Mouse (Mus musculus): ENCODE data around the gene Elane.
A peak's percentile ranks its signal among the peaks of the same experiment; 100 is the strongest.

The Elane gene

DNA sequence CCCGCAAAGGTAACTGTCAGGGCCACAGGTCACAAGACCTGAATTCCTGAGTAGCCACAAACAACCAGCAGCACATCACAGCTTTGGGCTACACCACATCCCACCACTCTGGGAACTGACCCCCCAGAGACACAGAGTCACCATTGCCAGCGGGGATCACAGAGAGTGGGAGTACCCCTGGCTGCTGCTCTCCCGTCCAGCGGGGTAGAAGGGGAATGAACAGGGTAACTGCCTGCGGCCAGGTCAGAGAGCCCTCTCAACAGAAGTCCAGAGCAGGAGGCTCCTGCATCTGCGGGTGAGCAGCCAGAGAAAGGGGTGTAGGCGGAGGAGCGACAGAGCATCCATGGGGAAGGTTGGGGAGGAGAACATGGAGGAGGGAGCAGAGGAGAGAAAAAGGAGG is 30.0 kb downstream of the Elane start:
- peak; percentile 66 for DNase-seq

- peak; percentile 87 for DNase-seq
Measured at GRCm38 (mm10) chr10:79916808-79917531, 30.9 kb downstream of the Elane start, which contains the start of gene Kiss1r. TSS of gene Kiss1r (plus strand) at chr10:79916971.

DNA sequence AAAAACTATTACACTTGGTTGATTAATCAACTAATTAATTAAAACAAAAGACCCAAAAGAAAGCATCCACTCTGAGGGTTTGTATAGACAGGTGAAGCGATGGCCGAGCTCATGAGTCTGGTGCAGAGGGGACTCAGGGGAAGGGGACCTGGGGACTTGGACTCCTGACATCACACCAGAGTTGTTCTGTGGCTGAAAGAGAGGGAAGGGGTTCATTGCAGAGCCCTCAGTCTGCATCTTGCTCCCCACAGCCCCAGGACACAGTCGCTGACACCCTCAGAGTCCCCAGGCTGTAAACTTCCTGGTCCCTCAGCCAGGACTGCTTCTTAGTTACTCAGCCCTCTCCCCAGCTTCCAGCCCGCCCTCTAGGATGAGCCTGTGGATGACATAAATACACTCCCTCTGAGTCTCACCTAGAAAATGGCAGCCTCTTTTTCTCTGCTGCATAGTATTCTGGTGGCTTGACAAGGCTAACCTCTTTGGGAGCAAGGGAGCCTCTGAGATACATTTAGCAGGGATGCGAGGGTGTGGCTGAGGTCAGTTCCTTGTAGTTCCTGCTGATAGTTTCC is 31.6 kb downstream of the Elane start:
- peak; percentile 45 for DNase-seq

DNA sequence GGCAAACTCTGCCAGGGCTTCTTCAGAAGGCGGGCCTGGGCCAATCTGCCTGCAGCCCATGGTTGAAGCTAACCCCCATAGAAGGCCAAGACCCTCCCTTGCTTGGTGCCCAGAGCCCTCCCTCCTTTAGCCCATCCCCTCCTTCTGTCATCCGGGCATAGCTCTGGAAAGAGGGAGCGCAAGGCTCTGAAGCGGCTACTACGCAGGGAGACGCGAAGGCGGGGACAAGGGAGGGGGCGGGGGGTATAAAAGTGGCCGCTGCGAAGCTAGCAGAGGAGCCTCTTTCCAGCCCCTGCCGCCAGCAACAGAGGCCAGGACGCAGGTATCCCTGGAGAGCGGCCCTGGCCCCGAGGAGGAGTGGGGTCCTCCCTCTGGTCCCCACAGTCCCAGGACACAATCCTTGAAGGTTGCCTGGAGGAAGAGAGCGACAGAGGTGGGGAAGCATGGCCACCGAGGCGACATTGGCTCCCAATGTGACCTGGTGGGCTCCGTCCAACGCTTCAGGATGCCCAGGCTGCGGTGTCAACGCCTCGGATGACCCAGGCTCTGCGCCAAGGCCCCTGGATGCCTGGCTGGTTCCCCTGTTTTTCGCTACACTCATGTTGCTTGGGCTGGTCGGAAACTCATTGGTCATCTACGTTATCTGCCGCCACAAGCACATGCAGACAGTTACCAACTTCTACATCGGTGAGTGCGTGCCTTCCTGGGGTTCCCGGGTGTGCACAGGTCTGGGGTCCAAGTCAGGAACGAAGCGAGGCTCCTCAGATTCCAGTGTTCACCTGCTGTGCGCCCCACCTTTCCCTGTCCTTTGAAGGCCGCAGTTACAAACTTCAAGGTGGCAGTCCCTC is 32.4 kb downstream of the Elane start:
- peak; percentile 73 for DNase-seq

DNA sequence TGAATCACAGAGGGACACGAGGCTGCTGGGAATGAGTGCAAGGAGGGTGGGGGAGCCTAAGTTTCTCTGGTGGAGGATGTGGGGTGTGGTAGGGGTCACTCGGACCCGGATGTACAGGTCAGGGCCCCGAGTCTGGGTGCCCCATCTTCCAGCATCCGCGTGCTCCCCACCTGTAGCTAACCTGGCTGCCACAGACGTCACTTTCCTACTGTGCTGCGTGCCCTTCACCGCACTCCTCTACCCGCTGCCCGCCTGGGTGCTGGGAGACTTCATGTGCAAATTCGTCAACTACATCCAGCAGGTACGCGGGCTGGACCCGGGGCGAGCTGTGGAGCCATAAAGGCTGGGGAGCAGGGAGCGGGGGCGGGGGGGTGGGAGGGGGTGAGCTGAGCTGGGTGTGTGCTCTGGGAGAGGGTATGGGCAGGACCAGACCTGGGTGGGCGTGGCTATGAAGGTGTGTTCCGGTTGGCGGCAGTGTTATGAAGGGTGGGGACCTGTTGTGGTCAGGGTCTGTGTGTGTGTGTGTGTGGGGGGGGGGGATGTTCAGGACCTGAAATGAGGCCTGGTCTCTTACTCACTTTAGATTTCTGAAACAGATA is 33.3 kb downstream of the Elane start:
- DNase-seq = peak; percentile 63

DNA sequence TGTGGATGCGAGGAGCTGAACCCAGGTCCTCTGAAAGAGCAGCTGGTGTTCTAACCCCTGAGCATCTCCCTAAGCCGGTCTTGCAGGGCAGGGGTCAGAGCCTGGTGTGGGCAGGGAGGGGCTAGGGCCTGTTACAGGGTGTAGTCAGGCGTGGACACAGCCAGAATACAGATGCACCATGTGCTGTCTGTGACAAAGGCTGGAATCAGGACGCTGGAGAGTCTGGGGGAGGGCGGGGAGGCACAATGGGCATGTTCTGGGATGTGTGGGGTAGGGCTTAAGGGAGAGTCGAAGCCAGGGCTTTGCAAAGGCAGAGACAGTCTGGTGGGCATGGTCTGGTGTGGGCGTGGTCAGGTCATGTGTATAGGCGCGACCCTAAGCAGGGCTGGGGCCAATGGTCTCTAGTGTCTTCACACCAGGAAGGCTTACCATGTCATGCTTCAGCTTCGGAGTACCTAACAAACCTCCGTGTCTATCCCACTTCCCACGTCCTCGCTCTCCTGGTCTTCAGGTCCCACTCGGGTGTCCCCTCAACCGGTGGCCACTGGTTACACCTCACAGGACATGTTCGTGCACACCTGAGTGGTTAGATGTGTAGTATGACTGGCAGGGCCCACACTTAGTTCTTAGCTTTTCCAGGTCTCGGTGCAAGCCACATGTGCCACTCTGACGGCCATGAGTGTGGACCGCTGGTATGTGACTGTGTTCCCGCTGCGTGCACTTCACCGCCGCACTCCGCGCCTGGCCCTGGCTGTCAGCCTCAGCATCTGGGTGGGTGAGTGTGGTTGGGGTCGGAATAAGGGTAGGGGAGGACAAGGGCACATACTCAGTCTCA is 34.2 kb downstream of the Elane start:
- DNase-seq = peak; percentile 63

DNA sequence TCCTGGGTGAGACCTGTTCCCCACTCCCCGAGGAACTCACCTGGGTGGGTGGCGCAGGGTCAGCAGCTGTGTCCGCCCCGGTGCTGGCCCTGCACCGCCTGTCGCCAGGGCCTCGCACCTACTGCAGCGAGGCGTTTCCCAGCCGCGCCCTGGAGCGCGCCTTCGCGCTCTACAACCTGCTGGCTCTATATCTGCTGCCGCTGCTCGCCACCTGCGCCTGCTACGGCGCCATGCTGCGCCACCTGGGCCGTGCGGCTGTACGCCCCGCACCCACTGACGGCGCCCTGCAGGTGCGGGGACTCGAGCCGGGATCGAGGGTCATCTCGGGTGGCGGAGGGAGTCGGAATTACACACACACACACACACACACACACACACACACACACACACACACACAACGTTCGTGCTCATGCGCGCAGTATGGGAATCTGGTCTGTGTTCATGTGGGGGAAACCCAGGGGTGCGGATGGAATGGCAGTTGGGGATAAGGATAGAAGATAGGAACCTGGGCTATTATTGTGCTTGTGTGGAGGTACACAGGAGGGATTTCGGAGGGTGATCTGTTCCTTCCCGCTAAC is 35.0 kb downstream of the Elane start, which contains the start of gene R3hdm4:
TSS of gene R3hdm4 (minus strand) at position 251 of the 578 bp plus-strand sequence.
- peak; percentile 58 for DNase-seq

DNA sequence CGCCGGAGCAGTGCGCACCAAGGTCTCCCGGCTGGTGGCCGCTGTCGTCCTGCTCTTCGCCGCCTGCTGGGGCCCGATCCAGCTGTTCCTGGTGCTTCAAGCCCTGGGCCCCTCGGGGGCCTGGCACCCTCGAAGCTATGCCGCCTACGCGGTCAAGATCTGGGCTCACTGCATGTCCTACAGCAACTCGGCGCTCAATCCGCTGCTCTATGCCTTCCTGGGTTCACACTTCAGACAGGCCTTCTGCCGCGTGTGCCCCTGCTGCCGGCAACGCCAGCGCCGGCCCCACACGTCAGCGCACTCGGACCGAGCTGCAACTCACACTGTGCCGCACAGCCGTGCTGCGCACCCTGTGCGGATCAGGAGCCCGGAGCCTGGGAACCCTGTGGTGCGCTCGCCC is 35.5 kb downstream of the Elane start:
- peak; percentile 65 for DNase-seq

DNA sequence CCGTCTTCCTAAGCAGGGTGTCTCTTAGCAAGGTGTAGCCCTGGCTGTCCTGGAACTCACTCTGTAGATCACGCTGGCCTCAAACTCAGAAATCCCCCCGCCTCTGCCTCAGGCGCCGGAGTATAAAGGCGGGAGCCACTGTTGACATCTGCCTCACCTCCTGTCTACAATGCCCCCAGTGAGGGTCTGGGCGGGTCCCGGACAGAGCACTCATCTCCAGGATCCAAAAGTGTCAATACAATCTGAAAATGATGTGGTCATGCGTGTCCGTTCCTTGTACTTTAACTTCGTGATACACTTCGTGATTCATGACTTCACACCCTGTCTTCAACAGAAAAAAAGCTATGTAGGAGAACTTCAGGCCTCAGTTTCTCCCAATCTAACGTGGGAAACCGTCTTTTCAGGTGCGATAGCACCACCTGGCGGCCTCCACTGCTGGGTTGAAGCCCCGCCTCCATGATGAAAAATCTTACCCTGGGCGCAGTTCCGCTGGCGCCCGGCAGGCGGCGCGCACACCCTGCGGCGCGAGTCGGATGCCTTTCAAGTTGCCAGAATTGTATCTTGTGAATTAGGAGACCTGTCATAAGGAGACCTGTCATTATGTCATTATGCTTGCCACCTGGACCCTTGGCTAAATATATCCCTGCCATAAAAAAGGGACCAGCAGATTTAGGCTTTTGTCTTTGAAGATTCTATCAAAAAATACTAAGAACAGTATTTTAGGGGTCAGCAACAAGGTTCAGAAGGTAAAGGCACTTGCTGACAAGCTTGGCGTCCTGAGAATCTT is 39.1 kb downstream of the Elane start:
- peak; percentile 92 for DNase-seq

DNA sequence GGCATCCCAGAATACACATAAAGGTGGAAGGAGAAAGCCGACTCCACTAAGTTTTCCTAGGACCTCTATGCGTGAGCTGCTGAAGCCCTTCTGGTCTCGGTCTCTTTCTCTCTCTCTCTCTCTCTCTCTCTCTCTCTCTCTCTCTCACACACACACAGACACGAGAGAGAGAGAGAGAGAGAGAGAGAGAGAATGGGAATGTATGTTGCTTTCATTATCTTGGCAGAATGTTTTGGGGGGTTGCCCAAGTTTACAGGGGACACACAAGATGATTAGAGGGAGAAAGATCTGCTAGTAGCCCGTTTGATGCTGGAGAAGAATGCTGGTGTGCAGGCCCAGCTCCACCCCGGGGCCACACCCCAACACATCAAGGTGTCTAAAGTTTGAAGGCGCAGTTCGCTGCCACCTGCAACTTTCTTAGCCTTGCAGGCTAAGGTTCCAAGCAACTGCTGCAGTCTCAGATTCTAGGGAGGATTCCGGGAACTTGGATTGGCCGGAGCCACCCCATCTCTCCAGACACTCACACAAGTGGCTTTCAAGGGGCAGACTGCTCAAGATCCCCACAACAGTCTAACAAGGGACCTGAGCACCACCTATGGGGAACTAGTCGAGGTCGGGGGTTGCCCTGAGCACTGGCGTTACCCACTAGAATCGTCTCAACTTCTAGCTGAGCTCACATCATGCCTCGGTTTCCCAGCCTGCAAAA is 39.9 kb downstream of the Elane start:
- peak; percentile 65 for DNase-seq

DNA sequence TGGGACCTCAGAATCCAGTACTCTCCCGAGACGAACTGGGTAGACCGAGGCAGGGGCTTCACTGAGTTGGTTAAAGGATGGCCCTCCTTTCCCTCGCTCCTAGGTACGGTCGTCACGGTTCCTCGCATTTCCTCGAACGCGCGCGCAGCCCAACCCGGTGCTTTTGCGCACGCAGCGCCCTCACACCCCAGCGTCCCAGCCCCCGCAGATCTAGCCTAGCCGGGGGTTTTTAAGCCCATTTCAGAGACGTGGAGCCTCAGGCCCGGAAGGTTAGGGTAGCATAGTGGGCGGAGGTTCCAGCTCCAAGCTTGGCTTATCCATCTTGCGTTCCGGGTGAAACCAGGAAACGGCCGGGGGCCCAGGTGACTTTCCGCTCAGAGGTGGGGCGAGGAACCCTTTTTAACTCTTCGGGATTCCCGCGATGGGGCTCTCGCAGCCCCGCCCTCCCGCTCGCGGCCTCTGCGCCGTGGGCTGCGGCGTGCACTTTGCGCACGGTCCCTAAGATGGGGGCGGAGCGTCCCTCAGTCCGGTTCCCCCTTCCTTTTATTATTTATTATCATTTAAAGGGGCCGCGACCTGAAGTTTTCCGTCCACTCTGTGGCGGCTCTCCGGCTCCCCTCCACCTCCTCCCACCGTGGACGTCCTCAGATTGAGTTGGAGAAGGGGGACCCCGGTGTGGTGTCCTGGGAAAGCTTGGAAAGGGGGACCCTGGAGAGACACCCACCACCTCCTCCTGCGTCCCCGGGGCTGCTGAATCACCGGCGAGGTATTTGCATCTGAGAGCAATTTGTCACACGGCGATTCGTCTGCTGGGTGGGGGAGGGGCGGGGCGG is 40.7 kb downstream of the Elane start, which contains the start of gene Arid3a:
TSS of gene Arid3a (plus strand) at position 553 of the 833 bp plus-strand sequence.
- peak; percentile 89 for DNase-seq

DNA sequence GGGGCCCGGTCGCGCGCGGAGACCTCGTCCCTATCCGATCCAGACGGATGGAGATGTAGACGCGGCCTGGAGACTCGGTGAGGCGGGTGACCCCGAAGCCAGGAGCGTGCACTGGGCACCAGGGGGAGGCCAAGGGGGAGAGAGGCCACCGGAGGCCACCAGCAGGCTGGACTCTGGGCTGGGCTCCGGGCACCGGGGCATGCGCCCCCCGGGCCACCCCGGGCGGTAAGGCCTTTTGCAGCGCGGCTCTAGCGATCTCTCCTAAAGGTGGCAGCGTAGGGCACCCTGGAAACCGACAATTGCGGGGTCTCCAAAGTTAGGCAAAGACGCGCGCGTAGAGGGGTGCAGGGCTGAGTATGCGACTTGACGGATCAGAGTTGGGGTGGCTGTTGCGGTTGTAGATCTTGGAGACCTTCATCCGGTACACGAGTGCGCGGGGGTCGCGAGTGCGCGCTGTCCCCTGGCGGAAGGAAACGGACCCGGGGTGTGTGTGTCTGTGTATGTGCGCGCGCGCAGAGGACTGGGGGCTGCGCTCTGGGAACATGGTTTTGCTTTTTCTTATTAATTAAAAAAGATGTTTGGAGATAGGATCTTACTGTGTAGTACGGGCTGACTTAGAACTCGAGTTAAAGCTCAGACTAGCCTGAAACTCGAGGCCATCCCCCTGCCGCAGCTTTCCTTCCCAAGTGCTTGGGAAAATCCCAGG is 41.4 kb downstream of the Elane start:
- peak; percentile 73 for DNase-seq

DNA sequence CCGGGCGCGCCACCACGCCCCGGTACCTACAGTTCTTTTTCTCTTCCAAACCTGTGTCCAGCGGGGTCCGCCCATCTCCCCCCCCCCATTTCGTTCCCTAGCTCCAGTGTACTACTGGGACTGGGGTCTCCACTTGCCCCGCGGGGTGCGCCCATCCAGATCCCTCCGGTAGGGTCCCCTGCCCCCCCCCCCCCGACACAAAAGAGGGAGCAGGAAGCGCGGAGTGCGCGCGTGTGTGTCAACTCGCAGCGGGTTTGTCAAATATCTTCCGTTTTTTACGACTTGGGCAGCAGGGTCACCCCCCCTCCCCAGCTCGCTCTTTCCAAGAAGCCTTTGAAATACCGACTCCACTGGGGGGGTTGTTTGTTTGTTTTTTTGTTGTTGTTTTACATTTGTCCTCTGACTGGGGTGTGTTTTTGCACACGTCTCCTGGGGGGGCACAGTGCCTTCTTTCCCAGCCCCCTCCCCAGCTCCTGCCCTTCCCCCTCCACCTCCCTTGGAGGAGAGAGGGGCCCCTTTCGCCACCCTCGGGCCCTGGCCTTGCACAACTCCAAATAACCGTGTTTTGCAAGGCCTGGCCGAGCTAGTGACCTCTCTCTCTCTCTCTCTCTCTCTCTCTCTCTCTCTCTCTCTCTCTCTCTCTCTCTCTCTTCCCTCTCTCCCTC is 42.1 kb downstream of the Elane start:
- peak; percentile 58 for DNase-seq

DNA sequence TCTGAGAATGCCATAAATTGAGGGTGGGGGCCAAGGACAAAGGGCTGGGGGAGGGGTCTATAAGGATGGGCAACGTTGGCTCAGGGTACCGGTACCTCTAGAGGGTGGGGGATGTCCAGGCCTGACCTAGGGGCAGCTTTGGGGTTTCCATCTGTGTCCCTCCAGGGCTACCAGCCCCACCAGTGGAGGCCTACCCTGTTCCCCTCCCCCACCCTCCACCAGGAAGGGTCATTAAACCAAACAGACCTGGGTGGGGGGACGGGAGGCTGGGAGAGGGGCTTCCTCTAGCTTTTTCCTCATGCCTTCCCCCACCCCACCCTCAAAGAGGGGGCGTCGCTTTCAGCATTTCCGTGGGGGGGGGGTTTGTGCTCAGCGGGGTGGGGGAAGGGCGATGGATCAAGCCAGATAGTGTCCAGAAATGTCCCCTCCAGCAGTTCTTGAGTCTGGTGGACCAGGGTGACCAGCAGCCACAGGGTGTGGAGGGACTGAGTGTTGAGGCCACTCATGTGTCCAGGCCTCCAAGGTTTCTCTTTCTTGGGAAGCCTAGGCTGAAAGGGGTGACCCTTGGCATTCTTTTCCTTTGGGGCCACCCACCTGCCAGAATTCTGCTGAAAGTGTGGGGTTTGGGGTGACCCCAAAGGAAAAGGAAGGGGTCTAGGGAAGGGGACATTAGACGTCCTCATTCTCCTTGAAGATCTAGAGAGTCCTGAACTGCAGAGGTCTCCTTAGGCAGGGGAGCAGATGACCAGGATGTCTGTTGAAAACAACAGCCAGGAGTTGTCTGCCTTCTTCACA is 43.1 kb downstream of the Elane start:
- DNase-seq = peak; percentile 61

- peak; percentile 56 for DNase-seq
Measured at GRCm38 (mm10) chr10:79929967-79930825, 44.1 kb downstream of the Elane start.

- DNase-seq = no peak
Measured at GRCm38 (mm10) chr10:79930826-79931186, 44.8 kb downstream of the Elane start.
